Mouse (Mus musculus) brain, adult 2 months (tissue): ENCODE results near the gene Siglecf.
A peak's percentile ranks its signal among the peaks of the same experiment; 100 is the strongest.

Source experiments
- DNase-seq: peaks from one replicate; pipeline ENCODE4 v3.0.0; 2011; ENCODE audit warnings: low read depth, low spot score

Gene Siglecf

GRCm38 (mm10) chr7:43351154-43351553 lies at the start of gene Siglecf:
Siglecf (plus strand) TSS chr7:43351341.
- DNase-seq: no peak

- DNase-seq: peak; percentile 50
Observed at GRCm38 (mm10) chr7:43305235-43305634, 45.9 kb upstream of the Siglecf start.

GRCm38 (mm10) chr7:43309069-43309468 lies 42.1 kb upstream of the Siglecf start:
- DNase-seq: no peak

- DNase-seq: peak; percentile 24
Observed at GRCm38 (mm10) chr7:43311632-43312031, 39.5 kb upstream of the Siglecf start.

GRCm38 (mm10) chr7:43312386-43313012 lies 38.6 kb upstream of the Siglecf start:
- peak; percentile 31 for DNase-seq

GRCm38 (mm10) chr7:43313013-43313428 lies 38.1 kb upstream of the Siglecf start, which contains the start of gene Zfp715:
Zfp715 (minus strand) TSS chr7:43313294.
- DNase-seq: peak; percentile 98

GRCm38 (mm10) chr7:43326223-43326780 lies 24.8 kb upstream of the Siglecf start:
- DNase-seq: peak; percentile 56

- no peak for DNase-seq
Observed at GRCm38 (mm10) chr7:43328101-43328500, 23.0 kb upstream of the Siglecf start.

GRCm38 (mm10) chr7:43333203-43333602 lies 17.9 kb upstream of the Siglecf start:
- peak; percentile 26 for DNase-seq

GRCm38 (mm10) chr7:43333899-43334298 lies 17.2 kb upstream of the Siglecf start:
- no peak for DNase-seq

GRCm38 (mm10) chr7:43340771-43341170 lies 10.4 kb upstream of the Siglecf start:
- DNase-seq: no peak

- no peak for DNase-seq
Observed at GRCm38 (mm10) chr7:43343191-43343590, 8.0 kb upstream of the Siglecf start.

GRCm38 (mm10) chr7:43344020-43344419 lies 7.1 kb upstream of the Siglecf start:
- DNase-seq: no peak

- DNase-seq: no peak
Observed at GRCm38 (mm10) chr7:43344491-43344890, 6.7 kb upstream of the Siglecf start.

GRCm38 (mm10) chr7:43346148-43346547 lies 5.0 kb upstream of the Siglecf start:
- DNase-seq: no peak

GRCm38 (mm10) chr7:43346571-43346970 lies 4.6 kb upstream of the Siglecf start:
- no peak for DNase-seq

- peak; percentile 2 for DNase-seq
Observed at GRCm38 (mm10) chr7:43349623-43350022, 1.5 kb upstream of the Siglecf start.

- peak; percentile 40 for DNase-seq
Observed at GRCm38 (mm10) chr7:43353118-43353517, 2.0 kb downstream of the Siglecf start.

GRCm38 (mm10) chr7:43353758-43354157 lies 2.6 kb downstream of the Siglecf start:
- no peak for DNase-seq

GRCm38 (mm10) chr7:43354893-43355835 lies 4.0 kb downstream of the Siglecf start:
- DNase-seq: peak; percentile 7

GRCm38 (mm10) chr7:43358556-43358955 lies 7.4 kb downstream of the Siglecf start:
- DNase-seq: no peak

GRCm38 (mm10) chr7:43361442-43361841 lies 10.3 kb downstream of the Siglecf start:
- no peak for DNase-seq
